Mouse (Mus musculus) cerebellum, postnatal 25 days (tissue): ENCODE measurements around the gene Adcy3.

ENCODE experiments used
- DNase-seq, 2 experiments: peaks; one replicate each; pipeline ENCODE4 v3.0.0; 2021; ENCODE audit warnings: mixed read lengths in 2 of 2

Adcy3 gene

GRCm38 (mm10) chr12:4245742-4246141, 112.8 kb downstream of the Adcy3 start:
- no peak for DNase-seq

DNA sequence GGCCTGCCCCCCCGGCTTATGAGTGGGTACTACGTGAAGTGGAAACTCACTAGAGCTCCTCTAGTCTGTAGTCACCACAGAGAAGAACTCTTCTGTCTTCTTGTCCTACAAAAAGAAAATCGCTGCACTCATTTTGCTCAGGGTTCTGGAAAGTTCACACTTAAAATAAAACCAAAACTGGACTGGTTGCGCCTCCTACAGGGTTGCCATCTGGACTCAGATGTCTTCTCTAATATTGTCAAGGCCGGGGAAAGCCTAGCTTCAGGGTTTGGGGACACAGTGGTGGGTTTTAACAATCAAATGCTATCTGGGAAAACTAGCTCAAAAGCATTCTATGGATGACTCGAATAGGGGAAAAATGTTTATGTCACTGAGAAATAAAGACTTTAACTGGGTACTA, 116.9 kb downstream of the Adcy3 start:
- DNase-seq, result peak; percentile 67 to 79

- DNase-seq, result no peak
These were observed 120.1 kb downstream of the Adcy3 start for GRCm38 (mm10) chr12:4252742-4253655.
